Mouse (Mus musculus): Measurements from ENCODE around the gene Zfp462. TPM values are rescaled to one million over a fixed set of nuclear protein-coding genes. Genes with fewer than 3 reads are reported as not detected.
A peak's percentile ranks its signal among the peaks of the same experiment; 100 is the strongest.

Gene Zfp462
- polyA plus RNA-seq, 2 experiments: 4.2 to 26.7 TPM

DNA sequence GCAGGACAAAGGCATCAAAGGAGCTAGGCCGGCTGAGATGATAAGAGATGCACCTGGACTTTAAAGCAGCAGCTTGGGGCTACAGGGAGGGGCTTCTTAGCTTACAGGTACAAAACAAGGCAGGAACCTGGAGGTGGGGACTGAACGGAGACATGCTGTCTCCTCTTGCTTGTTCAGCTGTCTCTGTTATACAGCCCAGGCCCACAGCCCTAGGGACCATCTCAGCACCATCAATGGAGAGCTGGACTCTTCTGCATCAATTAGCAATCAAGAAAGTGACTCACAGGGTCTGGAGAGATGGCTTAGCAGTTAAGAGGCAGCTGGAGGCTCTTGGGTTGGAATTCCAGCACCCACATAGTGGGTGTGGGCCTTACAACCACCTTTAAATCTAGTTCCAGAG is 12.2 kb upstream of the Zfp462 start:
- WGBS: 18% methylated on average over 2 of the region's 2 CpGs
- TF ChIP-seq POLR2A (IDR thresholded peaks at IDR 0.05; ENCODE audit: borderline replicate concordance, extremely low read depth, insufficient read depth, insufficient read length): no peak
- Histone ChIP-seq H3K36me3 (ENCODE audit: control insufficient read depth, insufficient read depth, low read length) (no peaks in the 10 kb centered on the region), H3K4me2 (replicated peaks; ENCODE audit: low read depth, low read length, severe bottlenecking) (no peak overlapping the region), H3K9me3 (ENCODE audit: control insufficient read depth, low read length) (no peaks in the 10 kb centered on the region), H3K27ac (replicated peaks; ENCODE audit: low read depth, low read length) (no peak overlapping the region), H3K9ac (ENCODE audit: low read depth, low read length, severe bottlenecking) (no peak overlapping the region), H3K27me3 (ENCODE audit: control insufficient read depth, insufficient read depth, low read length) (no peaks in the 10 kb centered on the region), H3K4me3 (replicated peaks; ENCODE audit: low read length) (no peak overlapping the region), H3K4me1 (ENCODE audit: control insufficient read depth, insufficient read depth, low read length) (no peaks in the 10 kb centered on the region)
- DNase-seq (ENCODE audit: low spot score) (no peak), ATAC-seq (ENCODE audit: low FRiP score, low read depth) (no peak)

DNA sequence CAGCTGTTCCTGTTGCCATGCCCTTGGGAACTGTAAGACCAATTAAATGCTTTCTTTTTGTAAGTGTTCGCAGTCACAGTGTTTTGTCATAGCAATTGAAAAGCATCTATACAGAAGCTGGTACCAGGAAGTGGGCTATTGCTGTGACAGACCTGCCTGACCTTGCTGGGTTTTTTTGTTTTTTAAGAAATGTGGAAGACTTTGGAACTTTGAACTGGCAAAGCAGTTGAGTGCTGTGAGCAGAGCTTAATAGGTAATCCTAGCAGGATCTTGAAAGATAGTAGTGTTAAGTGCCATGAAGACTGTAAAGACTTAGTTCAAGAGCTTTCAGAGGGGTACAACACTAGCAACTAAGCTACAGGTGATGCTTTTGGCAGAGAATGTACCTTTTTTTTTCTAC is 7.7 kb upstream of the Zfp462 start:
- Histone ChIP-seq H3K9me3 (ENCODE audit: control insufficient read depth, low read length) (no peaks in the 10 kb centered on the region), H3K36me3 (ENCODE audit: control insufficient read depth, insufficient read depth, low read length) (no peaks in the 10 kb centered on the region), H3K27ac (replicated peaks; ENCODE audit: low read depth, low read length) (no peak overlapping the region), H3K4me2 (replicated peaks; ENCODE audit: low read depth, low read length, severe bottlenecking) (no peak overlapping the region), H3K9ac (ENCODE audit: low read depth, low read length, severe bottlenecking) (no peak overlapping the region), H3K4me3 (replicated peaks; ENCODE audit: low read length) (no peak overlapping the region), H3K4me1 (ENCODE audit: control insufficient read depth, insufficient read depth, low read length) (no peaks in the 10 kb centered on the region), H3K27me3 (ENCODE audit: control insufficient read depth, insufficient read depth, low read length) (no peaks in the 10 kb centered on the region)
- no peak for DNase-seq (ENCODE audit: low spot score)
- no peak for TF ChIP-seq POLR2A (IDR thresholded peaks at IDR 0.05; ENCODE audit: borderline replicate concordance, extremely low read depth, insufficient read depth, insufficient read length)
- 79% methylated on average over 1 of the region's 1 CpGs for WGBS
- no peak for ATAC-seq (ENCODE audit: low FRiP score, low read depth)

GRCm38 (mm10) chr4:54945603-54946445 is 976 bp downstream of the Zfp462 start:
- no peak for ATAC-seq (ENCODE audit: low FRiP score, low read depth)

GRCm38 (mm10) chr4:54946662-54947055 is 1.8 kb downstream of the Zfp462 start:
- Histone ChIP-seq H3K4me2 (replicated peaks; ENCODE audit: low read depth, low read length, severe bottlenecking) (peak overlapping the region; percentile 89), H3K27ac (replicated peaks; ENCODE audit: low read depth, low read length) (peak overlapping the region; percentile 88), H3K27me3 (ENCODE audit: control insufficient read depth, insufficient read depth, low read length) (no peaks in the 10 kb centered on the region), H3K4me3 (replicated peaks; ENCODE audit: low read length) (peak overlapping the region; percentile 73), H3K9ac (ENCODE audit: low read depth, low read length, severe bottlenecking) (peak overlapping the region; percentile 87), H3K36me3 (ENCODE audit: control insufficient read depth, insufficient read depth, low read length) (no peaks in the 10 kb centered on the region), H3K4me1 (ENCODE audit: control insufficient read depth, insufficient read depth, low read length) (peaks cover 8% of the 10 kb centered on the region), H3K9me3 (ENCODE audit: control insufficient read depth, low read length) (no peaks in the 10 kb centered on the region)
- no peak for TF ChIP-seq POLR2A (IDR thresholded peaks at IDR 0.05; ENCODE audit: borderline replicate concordance, extremely low read depth, insufficient read depth, insufficient read length)
- WGBS: under 1% methylated on average over 10 of the region's 10 CpGs
- DNase-seq (ENCODE audit: low spot score) (no peak), ATAC-seq (ENCODE audit: low FRiP score, low read depth) (no peak)

More at GRCm38 (mm10) chr4:54945603-54946445, 976 bp downstream of the Zfp462 start:
- Histone ChIP-seq H3K4me3 (replicated peaks; ENCODE audit: low read length) (peak overlapping the region; percentile 73), H3K36me3 (ENCODE audit: control insufficient read depth, insufficient read depth, low read length) (no peaks in the 10 kb centered on the region), H3K27me3 (ENCODE audit: control insufficient read depth, insufficient read depth, low read length) (no peaks in the 10 kb centered on the region), H3K9me3 (ENCODE audit: control insufficient read depth, low read length) (no peaks in the 10 kb centered on the region), H3K9ac (ENCODE audit: low read depth, low read length, severe bottlenecking) (peak overlapping the region; percentile 87), H3K4me2 (replicated peaks; ENCODE audit: low read depth, low read length, severe bottlenecking) (peak overlapping the region; percentile 89), H3K4me1 (ENCODE audit: control insufficient read depth, insufficient read depth, low read length) (peaks cover 3% of the 10 kb centered on the region), H3K27ac (replicated peaks; ENCODE audit: low read depth, low read length) (peak overlapping the region; percentile 88)
- under 1% methylated on average over 36 of the region's 36 CpGs for WGBS
- no peak for TF ChIP-seq POLR2A (IDR thresholded peaks at IDR 0.05; ENCODE audit: borderline replicate concordance, extremely low read depth, insufficient read depth, insufficient read length)
- peak; percentile 43 for DNase-seq (ENCODE audit: low spot score)

- DNase-seq (ENCODE audit: low spot score): peak; percentile 66
- peak overlapping the region; percentile 87 for H3K9ac ChIP-seq (ENCODE audit: low read depth, low read length, severe bottlenecking)
- under 1% methylated on average over 34 of the region's 35 CpGs for WGBS
- H3K4me1 ChIP-seq (ENCODE audit: control insufficient read depth, insufficient read depth, low read length): peaks cover 8% of the 10 kb centered on the region
- peak; percentile 24 for ATAC-seq (ENCODE audit: low FRiP score, low read depth)
- peak overlapping the region; percentile 88 for H3K27ac ChIP-seq (replicated peaks; ENCODE audit: low read depth, low read length)
- no peaks in the 10 kb centered on the region for H3K36me3 ChIP-seq (ENCODE audit: control insufficient read depth, insufficient read depth, low read length)
- H3K9me3 ChIP-seq (ENCODE audit: control insufficient read depth, low read length): no peaks in the 10 kb centered on the region
- H3K27me3 ChIP-seq (ENCODE audit: control insufficient read depth, insufficient read depth, low read length): no peaks in the 10 kb centered on the region
- 0 out of 2 replicates have a peak, but pooled peaks have one; percentile 29 for TF ChIP-seq POLR2A (IDR thresholded peaks at IDR 0.05; ENCODE audit: borderline replicate concordance, extremely low read depth, insufficient read depth, insufficient read length)
- peak overlapping the region; percentile 89 for H3K4me2 ChIP-seq (replicated peaks; ENCODE audit: low read depth, low read length, severe bottlenecking)
- H3K4me3 ChIP-seq (replicated peaks; ENCODE audit: low read length): peak overlapping the region; percentile 73
Measured at GRCm38 (mm10) chr4:54947056-54947990, 2.5 kb downstream of the Zfp462 start.

Data from limb, embryonic 14.5 days (tissue).